Mouse (Mus musculus) cortical plate, adult 2 months (tissue): ENCODE results near the gene Asap2. TPM values are rescaled to one million over a fixed set of nuclear protein-coding genes. Genes with fewer than 3 reads are reported as not detected.

Source experiments
- H3K27ac ChIP-seq: fragments of 200-500 bp; 2 replicates; pipeline ENCODE4 v1.5.1; 2012; ENCODE audit warnings: low read length, control low read depth, inconsistent platforms; ENCODE audit not compliant: insufficient read depth
- H3K4me1 ChIP-seq: fragments of 200-500 bp; 2 replicates; pipeline ENCODE4 v1.6.1; 2011; ENCODE audit warnings: low read length; ENCODE audit not compliant: control insufficient read depth, insufficient read depth
- H3K4me3 ChIP-seq: fragments of 200-500 bp; 2 replicates; pipeline ENCODE4 v1.5.1; 2011; ENCODE audit warnings: mild to moderate bottlenecking, low read length, control low read depth; ENCODE audit not compliant: insufficient read depth
- CTCF ChIP-seq: fragments of 200-500 bp; IDR thresholded peaks from 2 replicates; pipeline ENCODE4 v1.5.1; 2011; ENCODE audit warnings: mild to moderate bottlenecking, control low read depth, low read length; ENCODE audit not compliant: insufficient read depth; ENCODE audit errors: extremely low read depth
- POLR2A ChIP-seq: fragments of 200-500 bp; IDR thresholded peaks from 2 replicates; pipeline ENCODE4 v1.6.1; 2011; ENCODE audit warnings: mild to moderate bottlenecking, low read length, control low read depth; ENCODE audit not compliant: insufficient read depth; ENCODE audit errors: extremely low read depth
- polyA plus RNA-seq: library from polyadenylated mRNA; depleted of rRNA; stranded (reverse); fragments of >200 nt; gene quantifications from 2 replicates; pipeline ENCODE4 v1.2.3, GENCODE M21; 2012

Gene Asap2
- polyA plus RNA-seq, 1 experiment, result 27.0 TPM

GRCm38 (mm10) chr12:21318143-21318895 is 328.1 kb downstream of the Asap2 start:
- TF ChIP-seq POLR2A, result no peak
- peak; percentile 60 for TF ChIP-seq CTCF
- H3K27ac ChIP-seq, result no peak overlapping the region
- H3K4me1 ChIP-seq, result no peaks in the 10 kb centered on the region; the same call in 1 of the 2 replicates
- no peak overlapping the region for H3K4me3 ChIP-seq
